Mouse (Mus musculus) thymus, postnatal 36 days (tissue): ENCODE results near the gene Hs1bp3.

Source experiments
- DNase-seq, 2 experiments: peaks; one replicate each; pipeline ENCODE4 v3.0.0; 2022; ENCODE audit warnings: mixed read lengths in 2 of 2

Hs1bp3 gene

DNA sequence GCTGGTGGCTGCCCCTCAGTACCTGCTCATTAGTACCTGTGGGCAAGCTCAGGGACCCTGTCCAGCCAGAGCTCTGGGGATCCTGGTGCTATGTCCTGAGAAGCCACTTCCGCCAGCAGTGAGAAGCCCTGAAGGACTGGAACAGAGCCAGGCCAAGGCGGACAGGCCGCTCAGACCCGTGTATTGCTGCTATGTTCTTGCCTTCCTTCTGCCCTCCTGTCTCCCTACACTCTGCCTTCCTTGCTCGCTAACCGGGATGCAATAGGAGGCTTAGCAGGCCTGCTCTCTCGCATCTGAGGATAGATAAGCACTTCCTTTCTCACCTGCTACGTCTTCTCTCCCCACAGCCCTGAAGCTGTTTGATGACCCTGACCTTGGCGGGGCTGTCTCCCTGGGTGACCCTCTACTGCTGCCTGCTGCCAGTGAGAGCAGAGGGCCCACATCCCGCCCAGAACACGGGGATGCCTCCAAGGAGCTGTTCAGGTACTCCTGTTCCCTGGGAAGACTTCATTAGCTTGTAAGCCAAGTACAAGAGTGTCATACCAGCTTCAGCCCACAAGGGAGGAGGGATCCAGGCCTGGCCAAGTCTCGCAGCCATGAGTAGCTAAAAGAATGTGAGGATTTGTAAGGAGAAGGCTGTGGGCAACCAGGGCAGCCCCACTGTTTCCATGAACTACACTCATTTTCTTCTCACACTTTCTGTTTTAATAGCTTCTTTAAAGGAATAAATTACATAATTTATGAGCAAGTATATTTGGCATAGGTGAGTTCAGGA, 24.2 kb downstream of the Hs1bp3 start:
- DNase-seq, result no peak

DNA sequence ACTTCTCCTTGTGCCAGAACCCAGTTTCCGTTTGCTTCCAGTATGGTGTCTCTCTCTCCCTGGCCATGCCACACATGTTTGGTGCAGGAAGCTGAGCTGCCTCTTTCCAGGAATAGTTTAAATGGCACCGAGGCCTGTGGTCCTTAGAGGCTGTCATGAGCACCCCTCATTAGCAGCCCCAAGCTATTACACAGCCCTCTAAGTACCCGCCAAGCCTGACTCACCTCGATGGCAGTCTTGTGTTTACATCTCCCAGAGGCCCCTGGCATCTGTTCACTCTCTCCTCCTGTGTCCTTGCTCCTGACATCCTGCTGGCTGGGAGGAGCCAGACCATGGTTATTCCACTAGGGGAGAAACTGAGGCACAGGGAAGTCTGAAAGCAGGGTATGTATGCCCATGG, 25.3 kb downstream of the Hs1bp3 start:
- DNase-seq, result no peak

DNA sequence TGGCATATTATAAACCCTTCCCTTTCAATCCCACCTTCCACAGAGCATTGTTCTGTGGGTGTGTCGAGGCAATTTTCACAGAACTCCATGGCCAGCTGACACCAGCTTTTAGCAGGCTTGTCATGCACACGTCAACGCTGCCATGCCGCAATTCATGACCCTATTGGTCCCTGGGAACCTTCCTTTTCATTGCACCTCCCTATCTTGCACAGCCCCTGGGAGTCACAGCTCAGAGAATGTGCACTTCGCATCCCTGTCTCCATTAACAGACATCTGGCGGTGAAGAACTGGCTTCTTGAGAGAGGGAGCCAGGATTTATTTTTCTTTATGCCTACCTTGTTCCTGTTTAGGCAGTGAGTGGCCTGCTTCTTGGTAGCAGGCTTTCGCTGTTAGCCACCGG, 25.7 kb downstream of the Hs1bp3 start:
- no peak for DNase-seq

DNA sequence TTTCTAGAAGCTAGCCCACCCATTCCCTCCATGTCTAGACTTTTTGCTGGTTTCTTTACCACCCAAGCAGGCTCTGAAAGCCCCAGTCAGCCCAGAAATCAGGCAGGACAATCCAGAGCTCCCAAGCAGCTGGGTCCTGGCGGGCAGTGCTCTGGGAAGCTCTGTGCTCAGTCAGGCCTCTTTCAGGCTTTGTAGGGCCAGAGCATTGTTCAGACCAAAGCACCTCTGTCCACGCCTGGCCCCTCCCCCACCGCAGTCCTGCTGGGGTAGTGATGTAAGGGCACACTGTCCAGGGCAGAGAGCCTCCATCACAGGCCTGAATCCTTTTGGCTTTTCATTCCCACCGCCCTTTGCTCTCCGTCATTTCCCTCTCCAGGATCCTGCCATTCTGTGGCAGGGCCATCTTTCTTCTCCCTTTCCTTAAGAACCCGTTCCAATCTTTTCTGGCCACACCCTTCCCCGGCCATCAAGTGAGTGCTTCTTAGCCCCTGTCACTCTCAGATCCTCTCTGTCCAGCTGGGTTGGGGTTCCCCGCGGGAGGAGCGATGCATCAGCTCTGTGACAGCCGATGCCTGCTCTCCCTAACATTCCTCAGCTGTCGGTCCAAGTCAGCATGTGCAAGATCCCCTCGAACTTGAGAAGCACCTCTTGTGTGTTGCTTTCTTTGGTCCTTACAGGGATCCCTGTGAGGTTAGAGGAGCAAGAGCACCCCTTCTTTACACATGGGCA, 26.5 kb downstream of the Hs1bp3 start:
- no peak for DNase-seq

DNA sequence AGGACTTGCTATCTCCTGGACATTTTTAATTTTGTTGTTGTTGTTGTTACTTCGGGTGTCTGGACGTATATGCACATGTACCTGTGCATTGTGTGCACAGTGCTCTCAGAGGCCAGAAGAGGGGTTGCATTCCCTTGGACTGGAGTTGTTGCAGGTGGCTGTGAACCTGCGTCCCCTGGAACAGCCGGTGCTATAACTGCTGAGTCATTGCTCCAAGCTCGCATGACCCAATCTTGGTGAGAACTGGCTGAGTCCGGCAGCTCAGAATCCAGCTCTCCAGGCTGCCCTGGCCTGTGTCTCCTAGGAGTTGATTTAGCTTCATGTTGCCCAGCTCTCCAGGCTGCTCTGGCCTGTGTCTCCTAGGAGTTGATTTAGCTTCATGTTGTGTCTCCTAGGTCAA, 27.8 kb downstream of the Hs1bp3 start:
- no peak for DNase-seq

DNA sequence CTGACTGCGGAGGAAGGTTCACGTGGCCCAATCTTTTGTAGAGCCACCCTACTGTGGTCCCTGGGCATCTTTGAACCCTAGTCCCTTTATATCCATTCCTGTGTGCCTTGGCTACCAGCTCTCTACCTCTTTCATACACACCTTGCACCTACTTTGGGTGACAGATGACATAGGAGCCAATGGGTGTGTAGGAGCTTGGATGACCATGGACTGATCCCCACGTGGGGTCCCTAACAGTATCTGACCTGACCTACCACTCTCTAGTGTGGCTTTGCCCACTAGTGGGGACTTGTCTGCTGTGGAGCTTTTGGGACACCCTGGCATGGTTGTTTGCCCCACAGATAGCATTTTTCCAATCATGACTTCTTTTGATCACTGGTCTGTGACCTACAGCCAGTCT, 30.1 kb downstream of the Hs1bp3 start:
- DNase-seq, result no peak

DNA sequence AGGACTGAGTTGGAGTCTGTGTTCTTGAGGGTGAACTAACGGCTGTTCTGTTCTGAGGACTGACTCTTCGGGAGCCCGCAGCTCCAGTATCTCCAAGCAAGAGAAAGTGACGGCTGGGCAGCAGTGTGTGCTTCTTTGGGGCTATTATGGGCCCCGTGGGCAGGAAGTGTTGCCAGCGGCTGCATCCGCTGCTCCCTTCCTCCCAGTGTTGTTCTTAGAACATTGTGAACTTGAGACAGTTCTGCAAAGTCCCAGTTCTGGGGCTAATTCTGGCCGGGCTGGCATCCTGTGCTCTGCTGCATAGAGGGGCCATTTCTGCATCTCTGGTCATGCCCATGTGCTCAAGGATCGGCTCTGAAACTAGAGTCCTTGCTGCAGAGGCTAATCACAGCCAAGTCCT, 31.7 kb downstream of the Hs1bp3 start:
- DNase-seq, result peak in 1 of 2 experiments; percentile 11

DNA sequence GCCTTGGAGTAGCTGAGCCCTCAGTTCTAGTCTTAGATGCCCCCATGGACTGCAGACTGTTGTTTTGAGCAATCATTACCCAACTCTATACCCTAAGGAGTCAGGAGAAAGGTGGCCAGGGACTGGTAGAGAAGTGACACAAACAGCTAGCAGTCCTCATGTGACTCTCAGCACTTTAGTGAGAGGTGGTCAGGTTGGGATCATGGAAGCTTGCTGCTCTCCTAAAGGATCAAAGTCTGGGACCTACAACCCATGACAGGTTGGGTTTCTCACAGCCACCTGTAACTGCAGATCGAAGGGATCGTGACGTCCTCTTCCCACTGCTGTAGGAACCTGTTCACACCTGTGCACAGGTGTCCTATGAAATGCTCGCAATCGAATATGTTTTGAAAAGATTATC, 32.3 kb downstream of the Hs1bp3 start:
- no peak for DNase-seq

DNA sequence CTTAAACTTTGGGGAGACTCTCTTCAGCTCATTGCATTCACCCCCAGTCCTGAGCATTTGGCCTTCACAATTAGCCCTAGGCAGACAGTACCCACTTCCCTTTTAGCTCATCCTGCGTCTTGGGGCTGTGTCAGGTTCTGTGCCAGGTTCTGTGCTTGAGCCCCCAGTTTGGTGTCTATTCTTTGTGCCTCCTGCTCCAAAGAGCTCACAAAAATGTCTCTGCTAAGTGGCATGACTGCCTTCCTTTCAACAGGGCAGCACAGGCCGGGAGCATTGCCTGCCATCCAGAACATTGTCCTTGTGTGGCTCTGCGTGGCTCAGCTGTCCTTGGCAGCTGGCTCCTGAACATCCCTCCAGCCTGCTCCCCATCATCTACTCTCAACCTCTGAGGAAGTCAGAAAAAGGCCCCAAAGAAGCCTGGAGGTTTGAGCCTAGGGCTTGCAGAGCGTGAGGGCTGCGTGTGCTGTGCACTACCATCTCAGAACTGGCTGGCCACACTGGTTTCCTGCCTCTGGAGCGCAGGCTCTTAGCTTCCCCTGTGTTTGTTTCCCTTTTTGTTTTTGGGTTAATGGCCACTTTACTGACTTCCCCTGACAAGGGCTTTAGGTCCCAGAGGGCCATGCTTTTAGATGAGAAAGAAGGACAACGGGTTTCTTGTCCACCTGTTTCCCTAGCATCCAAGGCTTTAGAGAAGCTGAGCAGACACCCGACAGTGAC, 34.7 kb downstream of the Hs1bp3 start:
- DNase-seq, result no peak

DNA sequence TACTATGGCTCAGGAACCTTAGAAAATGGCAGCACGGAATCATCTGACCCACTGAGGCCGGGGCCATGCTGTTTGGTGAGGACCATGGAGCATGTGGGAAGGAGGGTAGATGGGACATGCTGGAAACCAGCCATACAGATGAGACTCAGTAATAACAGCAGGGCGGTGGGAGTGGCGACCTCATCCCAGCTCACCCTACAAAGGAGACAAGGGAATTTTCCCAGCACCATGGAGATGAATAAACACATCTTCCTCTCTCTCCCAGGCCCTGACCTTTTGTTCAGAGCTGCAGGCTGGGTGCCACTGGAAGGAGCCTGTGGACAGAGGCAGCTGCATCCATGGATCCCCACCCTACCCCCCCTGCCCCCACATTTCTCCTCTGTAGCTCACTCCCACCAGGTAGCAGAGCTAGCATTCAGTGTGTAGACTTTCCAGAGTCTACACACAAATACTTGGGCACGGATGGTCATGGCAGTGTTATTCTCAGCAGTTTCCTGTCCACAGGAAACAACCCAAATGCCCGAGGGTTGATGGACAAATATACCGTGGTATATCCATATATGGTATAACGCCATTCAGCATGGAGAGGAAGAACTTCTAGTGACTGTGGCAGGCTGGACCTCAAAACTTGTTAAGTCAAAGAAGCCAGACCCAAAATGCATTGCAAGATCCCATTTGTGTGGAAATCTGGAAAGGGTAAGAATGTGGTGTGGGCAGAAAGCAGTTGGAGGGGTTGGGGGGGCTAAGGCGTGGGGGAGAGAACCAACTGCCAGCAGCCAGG, 35.7 kb downstream of the Hs1bp3 start:
- no peak for DNase-seq

DNA sequence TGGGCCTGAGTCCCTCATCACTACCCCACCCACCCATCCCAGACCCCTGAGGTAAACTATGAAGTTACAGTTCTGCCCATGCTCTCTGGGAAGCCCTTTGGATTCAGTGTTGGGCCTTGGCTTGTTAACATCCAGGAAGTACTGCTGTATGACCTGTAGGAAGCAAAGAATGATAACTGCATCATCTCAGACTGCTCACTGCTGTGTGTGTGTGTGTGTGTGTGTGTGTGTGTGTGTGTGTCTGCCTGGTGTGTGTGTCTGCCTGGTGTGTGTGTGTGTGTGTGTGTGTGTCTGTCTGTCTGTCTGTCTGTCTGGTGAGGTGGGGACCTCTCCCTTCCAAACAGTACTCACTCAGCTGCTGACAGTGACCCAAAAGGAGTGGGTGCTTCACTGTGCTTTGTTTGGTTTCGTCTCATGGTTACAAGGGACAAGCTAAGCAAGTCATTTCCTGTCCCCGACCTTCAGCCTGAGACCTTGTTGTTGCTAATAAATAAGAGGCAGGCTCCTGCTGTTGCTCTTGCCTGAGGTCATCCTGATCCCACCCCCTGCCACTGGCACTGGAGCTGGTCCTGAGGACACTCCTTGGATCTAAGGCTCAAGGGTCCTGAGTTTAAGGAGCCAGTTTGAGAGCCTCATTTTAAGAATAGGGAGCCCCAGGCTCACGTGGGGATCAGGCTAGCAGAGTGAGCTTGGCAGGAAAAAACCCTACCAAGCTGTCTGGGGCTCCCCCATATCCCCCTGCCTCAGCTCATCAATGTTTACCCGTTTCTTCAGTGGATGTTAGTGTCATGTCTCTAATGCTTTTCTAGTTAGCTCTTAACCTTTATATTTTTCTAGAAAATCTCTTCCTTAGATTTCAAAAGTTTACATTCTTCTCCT, 38.0 kb downstream of the Hs1bp3 start:
- DNase-seq, result no peak

DNA sequence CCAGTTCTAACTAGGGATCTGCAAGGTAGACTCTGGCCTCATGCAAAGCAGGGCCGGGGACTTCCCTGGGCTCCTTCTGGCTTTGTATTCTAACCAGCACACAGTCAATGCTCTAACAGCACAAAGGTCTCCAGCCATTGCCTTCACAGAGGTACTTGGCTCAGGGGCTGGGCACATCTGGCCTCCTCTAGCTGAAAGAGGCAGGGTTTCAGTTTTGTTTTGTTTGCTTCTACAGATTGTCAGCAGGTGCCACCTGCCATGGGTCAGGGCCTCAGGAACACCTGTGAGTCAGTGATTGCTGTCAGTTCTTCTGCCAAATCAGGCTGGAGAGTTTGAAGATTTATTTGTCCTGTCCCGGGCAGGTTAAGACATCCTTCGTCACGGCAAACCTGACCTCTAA, 39.8 kb downstream of the Hs1bp3 start:
- DNase-seq, result no peak

DNA sequence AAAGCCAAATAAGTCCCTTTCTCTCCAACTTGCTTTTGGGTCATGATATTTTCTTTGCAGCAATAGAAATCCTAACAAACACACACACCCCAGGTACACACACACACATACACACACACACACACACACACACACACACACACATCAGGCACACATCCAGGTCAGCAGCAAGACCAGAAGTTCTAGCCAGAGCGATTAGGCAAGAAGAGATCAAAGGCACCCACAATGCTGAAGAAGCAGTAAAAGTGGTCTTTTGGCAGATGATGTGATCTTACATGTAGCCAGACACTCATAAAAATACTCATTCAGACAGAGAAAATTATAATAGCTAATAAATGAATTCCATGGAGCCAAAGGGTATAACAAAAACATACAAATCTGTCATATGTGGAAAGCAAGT, 41.0 kb downstream of the Hs1bp3 start:
- DNase-seq, result no peak

DNA sequence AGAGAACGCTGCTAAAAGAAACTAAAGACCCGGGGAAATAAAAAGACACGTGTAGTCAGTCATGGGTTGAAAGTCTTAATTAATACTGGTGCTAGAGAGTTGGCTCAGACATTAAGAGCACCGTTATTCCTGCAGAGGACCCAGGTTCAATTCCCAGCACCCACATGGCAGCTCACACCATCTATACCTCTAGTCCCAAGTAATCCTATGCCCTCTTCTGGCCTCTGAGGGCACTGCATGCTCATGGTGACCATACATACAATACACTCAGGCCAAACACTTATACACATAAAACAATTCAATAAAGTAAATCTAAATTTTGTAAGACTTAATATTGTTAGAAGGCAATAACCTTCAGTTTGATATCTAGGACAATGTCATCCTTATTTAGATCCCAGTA, 41.8 kb downstream of the Hs1bp3 start:
- DNase-seq, result no peak

DNA sequence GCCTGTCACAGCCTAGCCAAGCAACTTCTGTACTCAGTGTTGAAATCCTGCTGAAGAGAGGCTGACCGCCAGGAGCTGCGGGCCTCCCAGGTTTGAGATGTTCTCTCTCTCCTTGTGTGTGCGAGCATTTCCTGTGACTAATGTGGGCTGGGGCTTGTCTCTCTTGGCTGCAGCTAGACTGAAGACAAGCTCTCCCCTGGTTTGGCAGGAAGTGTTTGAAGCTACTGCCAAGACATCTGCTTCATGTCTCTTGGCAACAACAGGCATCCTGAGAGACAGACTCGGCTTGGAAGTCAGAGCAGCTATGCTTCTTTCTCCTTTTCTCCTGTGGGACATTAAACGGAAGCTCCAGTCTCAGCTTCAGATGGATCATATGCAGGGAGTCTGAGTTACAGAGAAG, 44.2 kb downstream of the Hs1bp3 start:
- DNase-seq, result peak; percentile 14 to 15

DNA sequence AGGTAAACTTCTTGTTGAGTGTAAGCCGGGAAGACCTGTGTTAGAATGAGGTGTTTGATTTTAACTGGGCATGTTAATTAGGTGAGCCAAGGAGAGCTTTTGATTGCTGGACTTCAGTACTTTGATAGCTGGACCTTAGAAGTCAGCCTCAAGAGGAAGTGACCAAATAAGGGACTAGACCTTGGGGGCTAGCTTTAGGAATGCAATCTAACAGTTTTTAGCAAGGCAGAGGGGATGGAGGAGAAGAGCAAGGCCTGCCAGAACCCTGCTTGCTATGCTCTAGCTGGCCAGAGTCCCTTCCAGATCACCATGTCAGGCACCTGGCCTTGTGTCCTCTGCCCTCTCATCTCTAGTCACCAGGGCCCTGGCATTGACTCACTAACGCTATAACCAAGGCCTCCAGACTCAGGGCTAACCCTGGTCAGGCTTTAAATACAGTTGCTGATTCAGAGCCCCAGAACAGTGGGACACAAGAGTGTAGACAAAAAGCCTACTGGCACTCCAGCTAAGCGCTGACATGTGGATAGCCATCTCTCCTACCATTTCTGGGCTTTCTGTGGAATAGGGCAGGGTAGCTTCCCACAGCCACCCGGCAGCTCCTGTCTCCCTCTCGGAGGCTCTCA, 45.2 kb downstream of the Hs1bp3 start:
- no peak for DNase-seq

DNA sequence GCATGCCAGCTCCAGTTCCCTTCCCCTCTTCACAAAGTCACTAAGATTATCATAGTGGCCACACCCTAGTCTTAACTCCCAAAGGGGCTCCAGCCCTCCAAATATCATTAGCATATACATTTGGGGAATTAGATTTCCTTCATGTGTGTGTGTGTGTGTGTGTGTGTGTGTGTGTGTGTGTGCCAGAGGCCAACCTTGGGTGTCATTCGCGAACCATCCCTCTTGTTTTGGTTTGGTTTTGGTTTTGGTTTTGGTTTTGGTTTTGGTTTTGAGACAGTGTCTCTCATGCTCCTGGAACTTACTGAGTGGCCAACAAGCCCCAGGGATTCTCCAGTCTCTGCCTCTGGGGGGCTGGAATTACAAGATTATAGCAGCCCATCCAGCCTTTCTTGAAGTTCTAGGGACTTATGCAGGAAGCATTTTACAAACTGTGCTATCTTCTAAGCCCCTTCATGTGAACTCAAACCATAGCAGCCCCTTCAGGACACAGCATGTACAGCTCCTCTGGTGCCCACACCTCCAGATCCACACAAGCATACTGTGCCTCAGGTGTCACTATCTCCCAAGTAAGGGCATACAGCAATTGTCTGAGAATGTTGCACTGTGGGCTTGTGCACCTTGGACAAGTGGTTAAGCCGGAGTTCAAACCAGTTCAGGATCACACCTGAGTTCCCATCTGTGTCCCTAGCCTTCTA, 46.3 kb downstream of the Hs1bp3 start:
- DNase-seq, result no peak

DNA sequence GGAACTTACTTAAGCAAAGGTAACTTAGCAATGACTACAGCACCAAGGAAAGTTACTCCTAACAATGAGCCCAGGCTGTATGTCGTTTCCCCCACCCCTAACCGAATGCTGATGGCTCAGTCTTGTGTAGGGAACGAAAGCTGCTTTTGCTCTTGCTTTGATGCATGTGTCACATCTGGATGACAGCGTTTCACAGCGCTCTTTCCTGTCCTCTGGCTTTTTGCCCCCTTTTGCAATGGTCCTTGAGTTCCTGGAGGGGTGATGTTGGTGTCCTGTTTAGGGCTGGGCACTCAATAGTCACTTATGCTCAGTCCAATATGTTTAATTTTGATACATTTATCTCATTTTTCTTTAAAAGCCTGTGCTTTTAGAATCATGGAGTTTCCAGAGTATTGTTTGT, 48.6 kb downstream of the Hs1bp3 start:
- DNase-seq, result no peak

DNA sequence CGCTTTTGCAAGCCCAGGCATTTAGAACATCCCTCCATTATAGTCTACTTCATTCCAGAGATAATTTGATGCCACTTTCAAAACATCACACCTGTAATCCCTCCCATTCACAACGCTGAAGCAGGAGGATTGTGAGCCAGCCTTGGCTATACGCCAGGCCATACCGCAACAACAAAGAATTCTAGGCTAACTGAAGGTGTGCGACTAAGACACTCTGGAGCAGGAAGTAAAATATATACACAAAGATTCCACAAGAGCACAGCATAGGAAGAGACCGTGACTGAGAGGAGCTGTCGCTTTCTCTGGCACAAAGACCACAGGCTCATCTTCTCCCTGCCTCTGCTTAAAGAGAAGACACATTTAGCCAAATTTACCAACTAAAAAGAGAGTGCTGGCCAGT, 49.2 kb downstream of the Hs1bp3 start:
- DNase-seq, result no peak

DNA sequence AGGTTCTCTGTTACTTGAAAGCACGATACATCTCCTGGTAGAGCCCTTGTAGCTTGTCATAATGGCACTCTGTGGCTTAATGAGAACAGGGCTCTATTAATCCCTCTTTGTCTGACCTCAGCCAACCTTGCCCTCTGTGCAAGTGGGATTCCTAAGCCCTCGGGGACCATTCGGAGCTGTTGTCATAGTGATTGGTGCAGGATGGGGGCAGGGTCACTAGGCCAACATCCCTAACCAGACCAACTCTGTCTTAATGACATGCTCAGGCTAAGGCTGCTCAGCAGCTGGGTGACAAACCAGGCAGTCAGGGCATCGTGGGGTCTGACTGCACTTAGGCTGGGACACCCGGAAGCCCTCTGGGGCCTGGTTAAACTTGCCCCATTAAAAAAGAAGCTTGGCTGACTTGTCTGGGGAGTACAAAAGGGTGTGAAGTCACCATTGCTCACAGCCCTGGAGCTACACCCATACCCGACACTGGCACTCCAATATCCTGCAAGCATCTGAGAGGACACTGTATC, 51.1 kb downstream of the Hs1bp3 start:
- no peak for DNase-seq

DNA sequence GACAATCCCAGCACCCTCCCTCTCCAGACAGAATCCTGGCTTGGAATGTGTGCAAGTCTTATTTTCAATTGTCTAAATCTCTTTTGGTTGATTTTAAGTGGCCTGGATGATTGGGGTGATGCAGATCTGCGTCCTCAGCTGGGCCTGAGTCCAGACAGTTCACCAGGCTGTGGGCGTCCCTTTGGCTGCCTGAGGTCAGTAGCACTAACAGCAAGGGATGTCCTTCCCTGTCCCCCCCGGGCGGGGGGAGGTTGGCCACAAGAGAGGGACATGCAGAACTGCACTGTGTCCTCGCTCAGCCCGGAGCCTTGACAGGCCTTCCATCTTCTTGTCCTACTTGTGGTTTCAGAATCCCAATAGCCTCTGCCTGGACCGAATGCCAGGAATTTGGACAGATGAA, 52.1 kb downstream of the Hs1bp3 start:
- DNase-seq, result no peak
